Comparison of ENCODE assay signal across 9 mouse cellular contexts in the genomic region with DNA sequence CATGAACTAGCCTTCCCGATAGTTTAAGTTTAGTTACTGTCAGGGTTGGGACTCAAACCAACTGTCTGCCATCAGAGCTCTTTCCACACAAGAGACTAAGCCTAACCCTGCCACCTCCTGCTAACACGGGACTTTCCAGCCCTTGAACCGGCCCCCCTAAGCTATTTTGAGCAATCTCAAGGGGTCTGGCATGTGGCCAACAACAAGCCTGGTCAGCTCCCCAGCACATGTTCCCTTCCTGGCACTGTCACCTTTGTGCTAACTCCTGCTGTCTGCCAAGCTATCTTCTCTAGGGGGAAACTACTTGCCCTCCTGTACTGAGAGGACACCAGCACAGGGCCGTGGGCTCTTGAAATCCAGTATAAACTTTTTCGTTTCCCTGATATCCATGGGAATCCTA.
DNase-seq lines count a peak whose midpoint lies in the region; ATAC-seq and TF ChIP-seq lines count a peak whose summit lies in the region.
"Had no signal": no experiment of that assay in that cellular context is flagged by ENCODE, and none has a peak within 500 bp of the region (broad histone marks: within the 10 kb centered on the region; RNA-seq: fewer than 3 reads in every experiment).

No protein-coding gene starts in this region.

- no peak for DNase-seq in lung, adult 2 months
- peak; percentile 33 for DNase-seq in brain, embryonic 14.5 days (ENCODE audit: low read depth)
- DNase-seq in stomach, postnatal 0 days (ENCODE audit: low spot score) = peak; percentile 34
- no peak for DNase-seq in frontal cortex, postnatal 10 days (ENCODE audit: low spot score in 2 of 2)
- DNase-seq in right cerebral cortex, adult 18-20 months = no peak

- H3K36me3 ChIP-seq in lung, embryonic 16.5 days (ENCODE audit: control insufficient read depth, insufficient read depth, low read length) = no peaks in the 10 kb centered on the region
- H3K36me3 ChIP-seq in heart, embryonic 14.5 days (ENCODE audit: control insufficient read depth, insufficient read depth, low read length) = no peaks in the 10 kb centered on the region
- no peaks in the 10 kb centered on the region for H3K36me3 ChIP-seq in stomach, postnatal 0 days (ENCODE audit: control insufficient read depth, insufficient read depth, low read length)
- H3K36me3 ChIP-seq in hindbrain, embryonic 12.5 days = no peaks in the 10 kb centered on the region
- H3K36me3 ChIP-seq: midbrain, embryonic 12.5 days had no signal

- peaks cover 2% of the 10 kb centered on the region; the same call in 1 of the 2 replicates for H3K4me1 ChIP-seq in lung, embryonic 16.5 days (replicated peaks; ENCODE audit: control insufficient read depth, insufficient read depth, low read length)
- H3K4me1 ChIP-seq in lung, adult 2 months (ENCODE audit: control insufficient read depth, insufficient read depth, low read length) = no peaks in the 10 kb centered on the region
- peaks cover 4 to 18% of the 10 kb centered on the region in 2 experiments for H3K4me1 ChIP-seq in heart, embryonic 14.5 days (ENCODE audit: control insufficient read depth in 2 of 2, insufficient read depth in 2 of 2, low read length in 2 of 2)
- H3K4me1 ChIP-seq in stomach, postnatal 0 days (replicated peaks; ENCODE audit: control insufficient read depth, insufficient read depth) = no peaks in the 10 kb centered on the region
- no peaks in the 10 kb centered on the region for H3K4me1 ChIP-seq in hindbrain, embryonic 12.5 days
- H3K4me1 ChIP-seq: midbrain, embryonic 12.5 days had no signal

- WGBS in lung, embryonic 16.5 days = 39% methylated on average over 5 of the region's 5 CpGs
- WGBS in lung, adult 2 months = 44% methylated on average over 5 of the region's 5 CpGs
- 13% methylated on average over 5 of the region's 5 CpGs for WGBS in heart, embryonic 14.5 days
- 46% methylated on average over 5 of the region's 5 CpGs for WGBS in stomach, postnatal 0 days
- 73% methylated on average over 5 of the region's 5 CpGs for WGBS in hindbrain, embryonic 12.5 days

- TF ChIP-seq CTCF in lung, adult 2 months (IDR thresholded peaks at IDR 0.05; ENCODE audit: insufficient read depth, low read length) = no peak
- TF ChIP-seq CTCF in brain, embryonic 14.5 days (IDR thresholded peaks at IDR 0.05; ENCODE audit: borderline replicate concordance, extremely low read depth, insufficient read depth, insufficient read length) = no peak
- no peak for TF ChIP-seq CTCF in stomach, postnatal 0 days (IDR thresholded peaks at IDR 0.05; ENCODE audit: low read depth)

- H3K4me2 ChIP-seq in lung, embryonic 16.5 days (ENCODE audit: low read depth, low read length) = no peak overlapping the region
- peak overlapping the region; percentile 32; the same call in 1 of the 2 replicates for H3K4me2 ChIP-seq in heart, embryonic 14.5 days (ENCODE audit: low read length)
- no peak overlapping the region for H3K4me2 ChIP-seq in stomach, postnatal 0 days (replicated peaks; ENCODE audit: low read depth)
- H3K4me2 ChIP-seq in hindbrain, embryonic 12.5 days (replicated peaks) = no peak overlapping the region
- H3K4me2 ChIP-seq: midbrain, embryonic 12.5 days had no signal

- no peak overlapping the region for H3K4me3 ChIP-seq in lung, embryonic 16.5 days (ENCODE audit: low read length)
- H3K4me3 ChIP-seq in lung, adult 2 months (replicated peaks; ENCODE audit: extremely low read depth, low read depth, low read length) = no peak overlapping the region
- H3K4me3 ChIP-seq in heart, embryonic 14.5 days (ENCODE audit: control insufficient read depth in 1 of 2, insufficient read depth in 1 of 2, low read depth in 1 of 2, low read length in 2 of 2) = no peak overlapping the region
- no peak overlapping the region for H3K4me3 ChIP-seq in stomach, postnatal 0 days (ENCODE audit: low read depth, low read length)
- no peak overlapping the region for H3K4me3 ChIP-seq in hindbrain, embryonic 12.5 days
- H3K4me3 ChIP-seq: midbrain, embryonic 12.5 days had no signal

- no peak for TF ChIP-seq EP300 in stomach, postnatal 0 days (optimal IDR thresholded peaks at IDR 0.05)

- ATAC-seq in lung, embryonic 16.5 days (ENCODE audit: low read depth) = 0 out of 2 replicates have a peak, but pooled peaks have one; percentile 31
- ATAC-seq in heart, embryonic 14.5 days (ENCODE audit: insufficient number of reproducible peaks, insufficient read depth, low FRiP score, low read depth) = peak; percentile 94
- 0 out of 2 replicates have a peak, but pooled peaks have one; percentile 40 for ATAC-seq in stomach, postnatal 0 days (ENCODE audit: low FRiP score, low TSS enrichment)
- no peak for ATAC-seq in hindbrain, embryonic 12.5 days (ENCODE audit: low FRiP score)

- H3K27ac ChIP-seq in lung, embryonic 16.5 days (ENCODE audit: low read length) = no peak overlapping the region
- H3K27ac ChIP-seq in heart, embryonic 14.5 days (replicated peaks in 1 of 2; ENCODE audit: control insufficient read depth in 1 of 2, insufficient read depth in 1 of 2, low read depth in 2 of 2, low read length in 2 of 2) = peak overlapping the region; percentile 82 to 88
- no peak overlapping the region for H3K27ac ChIP-seq in stomach, postnatal 0 days (replicated peaks)
- no peak overlapping the region for H3K27ac ChIP-seq in hindbrain, embryonic 12.5 days
- H3K27ac ChIP-seq: midbrain, embryonic 12.5 days had no signal

- no peaks in the 10 kb centered on the region for H3K9me3 ChIP-seq in lung, embryonic 16.5 days (ENCODE audit: control insufficient read depth, low read length)
- H3K9me3 ChIP-seq in heart, embryonic 14.5 days (ENCODE audit: control insufficient read depth, low read length) = no peaks in the 10 kb centered on the region
- H3K9me3 ChIP-seq in stomach, postnatal 0 days (ENCODE audit: control insufficient read depth, low read length) = no peaks in the 10 kb centered on the region
- no peaks in the 10 kb centered on the region for H3K9me3 ChIP-seq in hindbrain, embryonic 12.5 days (replicated peaks)
- H3K9me3 ChIP-seq: midbrain, embryonic 12.5 days had no signal

- no peaks in the 10 kb centered on the region; the same call in none of the 2 replicates for H3K27me3 ChIP-seq in lung, embryonic 16.5 days (ENCODE audit: control insufficient read depth, insufficient read depth, low read depth, low read length)
- no peaks in the 10 kb centered on the region for H3K27me3 ChIP-seq in heart, embryonic 14.5 days (ENCODE audit: control insufficient read depth, insufficient read depth, low read length)
- no peaks in the 10 kb centered on the region for H3K27me3 ChIP-seq in stomach, postnatal 0 days (ENCODE audit: control insufficient read depth, insufficient read depth, low read length)
- H3K27me3 ChIP-seq in hindbrain, embryonic 12.5 days = no peaks in the 10 kb centered on the region
- H3K27me3 ChIP-seq: midbrain, embryonic 12.5 days had no signal

- no peak overlapping the region for H3K9ac ChIP-seq in lung, embryonic 16.5 days (ENCODE audit: low read length)
- H3K9ac ChIP-seq in heart, embryonic 14.5 days (ENCODE audit: low read length) = no peak overlapping the region
- H3K9ac ChIP-seq in stomach, postnatal 0 days (ENCODE audit: low read length) = no peak overlapping the region
- no peak overlapping the region for H3K9ac ChIP-seq in hindbrain, embryonic 12.5 days
- H3K9ac ChIP-seq: midbrain, embryonic 12.5 days had no signal

- no peak for TF ChIP-seq POLR2A in lung, adult 2 months (IDR thresholded peaks at IDR 0.05; ENCODE audit: borderline replicate concordance, extremely low read depth, low read depth, low read length)
- no peak for TF ChIP-seq POLR2A in brain, embryonic 14.5 days (IDR thresholded peaks at IDR 0.05; ENCODE audit: borderline replicate concordance, extremely low read depth, insufficient read depth, insufficient read length, poor library complexity, severe bottlenecking)

Comparison
In these comparisons a context has a peak if more than half of its experiments do, and no peak if none do; other contexts are left out.
1. H3K27ac ChIP-seq: peak in heart, embryonic 14.5 days (2 of 2); none in lung, embryonic 16.5 days (single experiment), stomach, postnatal 0 days (single experiment) and hindbrain, embryonic 12.5 days (single experiment).
2. DNase-seq: peak in brain, embryonic 14.5 days (single experiment) and stomach, postnatal 0 days (single experiment); none in lung, adult 2 months (single experiment), frontal cortex, postnatal 10 days (0 of 2) and right cerebral cortex, adult 18-20 months (single experiment).